Mouse (Mus musculus): ENCODE data around the gene Mttp. TPM values are rescaled to one million over a fixed set of nuclear protein-coding genes. Genes with fewer than 3 reads are reported as not detected.
"Not testable (repeated sequence)": the region's sequence is repeated elsewhere in the genome, so short reads cannot be mapped to it uniquely, and the experiment has no call there.

Mttp gene
- polyA plus RNA-seq, 1 experiment from 2014 or later: 7.9 TPM

- no peaks in the 10 kb centered on the region for H3K27me3 ChIP-seq
- ATAC-seq (no peak), DNase-seq (ENCODE audit: low read depth, low spot score) (no peak)
- no peak for TF ChIP-seq CTCF (IDR thresholded peaks at IDR 0.05)
- CTCF ChIA-PET: no interaction called here
- POLR2A ChIA-PET: no interaction called here
- in situ Hi-C loops (cut with MboI; ENCODE audit: low pct_unique_long_range_greater_than_20kb): loop anchor here (5.0 kb wide), 1 partner anchor 272 kb away; the partner anchor contains the start of gene Dnajb14
Measured at GRCm38 (mm10) chr3:138139663-138140062, 5.1 kb downstream of the Mttp start.

- DNase-seq (ENCODE audit: low read depth, low spot score); in situ Hi-C loops (cut with MboI; ENCODE audit: low pct_unique_long_range_greater_than_20kb); POLR2A ChIA-PET; ATAC-seq; H3K27me3 ChIP-seq: not testable (repeated sequence)
- CTCF ChIA-PET: interaction anchor here (2.3 kb wide), 1 partner anchor 147 kb away, joined by 8 read pairs; no protein-coding TSS in a partner anchor
Measured at GRCm38 (mm10) chr3:138138146-138138545, 6.6 kb downstream of the Mttp start.

DNA sequence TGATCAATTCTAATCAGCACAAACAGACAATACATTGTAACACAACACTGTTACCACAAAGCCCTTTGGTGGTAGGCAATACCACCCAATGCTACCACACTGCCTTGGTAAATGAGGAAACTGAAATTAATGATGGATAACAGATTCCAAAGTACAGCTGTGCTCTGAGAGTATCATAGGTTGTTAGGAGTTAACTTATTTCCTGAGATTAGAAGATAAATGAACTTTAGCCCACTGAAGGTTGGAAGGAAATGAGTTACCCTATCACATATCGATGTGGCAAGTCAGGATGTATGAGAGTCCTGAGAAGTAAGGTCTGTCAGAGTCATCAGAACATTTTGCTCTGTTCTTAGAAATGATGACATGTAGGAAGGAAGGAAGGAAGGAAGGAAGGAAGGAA lies 10.2 kb downstream of the Mttp start:
- no peak for DNase-seq (ENCODE audit: low read depth, low spot score)
- ChIA-PET CTCF (no interaction called here), POLR2A (no interaction called here)
- no peak for ATAC-seq
- H3K27me3 ChIP-seq: no peaks in the 10 kb centered on the region
- in situ Hi-C loops (cut with MboI; ENCODE audit: low pct_unique_long_range_greater_than_20kb): no loop called here
- TF ChIP-seq CTCF (IDR thresholded peaks at IDR 0.05): no peak

DNA sequence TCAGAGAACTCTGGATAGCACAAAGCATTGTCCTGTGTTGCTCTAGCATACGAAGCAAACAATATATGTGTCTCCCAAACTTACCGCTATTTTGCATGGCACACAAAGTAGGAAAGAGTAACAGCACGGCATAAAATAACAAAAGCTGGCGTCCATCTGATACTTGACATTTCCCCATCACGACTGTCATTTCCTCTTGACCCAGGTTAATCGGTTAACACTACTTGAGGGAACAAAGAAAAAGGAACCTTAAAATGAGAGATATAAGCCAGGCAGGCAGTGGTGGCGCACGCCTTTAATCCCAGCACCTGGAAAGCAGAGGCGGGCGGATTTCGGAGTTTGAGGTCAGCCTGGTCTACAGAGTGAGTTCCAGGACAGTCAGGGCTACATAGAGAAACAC lies 10.9 kb downstream of the Mttp start:
- no peak for DNase-seq (ENCODE audit: low read depth, low spot score)
- ChIA-PET CTCF (no interaction called here), POLR2A (no interaction called here)
- in situ Hi-C loops (cut with MboI; ENCODE audit: low pct_unique_long_range_greater_than_20kb): no loop called here
- TF ChIP-seq CTCF (IDR thresholded peaks at IDR 0.05): no peak
- no peak for ATAC-seq
- H3K27me3 ChIP-seq: no peaks in the 10 kb centered on the region

- TF ChIP-seq CTCF (IDR thresholded peaks at IDR 0.05): no peak
- in situ Hi-C loops (cut with MboI; ENCODE audit: low pct_unique_long_range_greater_than_20kb): no loop called here
- POLR2A ChIA-PET: no interaction called here
- CTCF ChIA-PET: no interaction called here
- no peaks in the 10 kb centered on the region for H3K27me3 ChIP-seq
- ATAC-seq (no peak), DNase-seq (ENCODE audit: low read depth, low spot score) (no peak)
Measured at GRCm38 (mm10) chr3:138133463-138133862, 11.3 kb downstream of the Mttp start.

DNA sequence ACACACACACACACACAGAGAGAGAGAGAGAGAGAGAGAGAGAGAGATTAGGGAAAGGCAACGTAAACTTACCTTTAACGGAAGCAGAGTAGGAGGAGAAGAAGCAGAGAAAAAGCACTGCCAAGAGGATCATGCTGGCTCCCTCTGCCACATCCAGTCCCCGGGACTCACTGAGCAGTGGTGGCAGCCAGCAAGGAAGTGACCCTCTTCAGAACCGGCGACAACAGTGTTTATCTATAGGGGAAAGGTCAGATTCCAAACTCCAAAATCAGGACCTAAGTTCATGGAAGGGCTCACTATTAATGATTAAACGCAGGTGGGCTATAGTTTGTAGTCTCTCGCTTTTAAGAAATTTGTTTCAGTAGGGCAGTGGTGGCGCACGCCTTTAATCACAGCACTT lies 13.6 kb downstream of the Mttp start:
- ChIA-PET CTCF (interaction anchor here (1.2 kb wide), 1 partner anchor 12 kb away, joined by 3 read pairs; no protein-coding TSS in a partner anchor), POLR2A (no interaction called here)
- H3K27me3 ChIP-seq: no peaks in the 10 kb centered on the region
- DNase-seq (ENCODE audit: low read depth, low spot score) (no peak), ATAC-seq (no peak)
- in situ Hi-C loops (cut with MboI; ENCODE audit: low pct_unique_long_range_greater_than_20kb): no loop called here
- TF ChIP-seq CTCF (IDR thresholded peaks at IDR 0.05): no peak

DNA sequence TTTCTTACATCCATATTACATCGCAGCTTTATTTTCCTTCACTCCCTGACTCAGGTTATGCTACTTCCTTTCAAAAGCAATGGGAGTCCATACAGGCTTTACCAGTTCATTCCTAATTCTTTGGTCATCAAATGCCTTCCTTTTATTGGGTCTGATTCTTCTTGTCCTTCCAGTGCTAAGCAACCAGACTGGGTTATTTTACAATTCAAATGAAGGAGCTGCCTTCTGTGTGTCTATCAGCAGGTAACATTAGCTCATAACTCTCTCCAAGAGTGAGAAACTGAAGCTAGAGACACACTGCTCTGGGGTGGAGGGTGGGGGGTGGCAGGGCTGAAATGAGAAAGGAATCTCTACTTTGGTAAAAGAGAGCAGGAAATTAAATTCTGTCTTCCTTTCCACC lies 14.1 kb downstream of the Mttp start:
- ATAC-seq (no peak), DNase-seq (ENCODE audit: low read depth, low spot score) (no peak)
- POLR2A ChIA-PET: no interaction called here
- TF ChIP-seq CTCF (IDR thresholded peaks at IDR 0.05): no peak
- H3K27me3 ChIP-seq: no peaks in the 10 kb centered on the region
- CTCF ChIA-PET: interaction anchor here (1.2 kb wide), 1 partner anchor 12 kb away, joined by 3 read pairs; no protein-coding TSS in a partner anchor
- in situ Hi-C loops (cut with MboI; ENCODE audit: low pct_unique_long_range_greater_than_20kb): no loop called here

DNA sequence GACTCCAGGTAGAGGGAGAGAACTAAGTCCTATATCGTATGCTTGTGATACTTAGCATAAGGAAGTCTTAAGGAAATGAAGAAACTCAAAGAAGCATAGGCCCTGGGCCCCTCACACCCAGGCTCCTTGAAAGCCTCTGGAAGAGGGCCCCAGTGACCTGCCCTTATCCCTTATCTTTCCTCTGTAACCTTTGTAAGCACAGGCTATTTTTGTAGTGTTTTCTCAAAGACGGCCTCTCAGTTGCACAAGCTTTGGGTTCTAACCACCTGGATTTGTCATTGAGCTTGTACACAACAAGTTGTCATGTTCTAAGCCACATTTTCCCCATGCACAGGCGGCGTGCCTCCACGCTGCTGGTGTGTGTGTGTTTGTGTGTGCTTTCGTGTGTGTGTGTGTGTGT lies 15.7 kb downstream of the Mttp start:
- no peak for ATAC-seq
- TF ChIP-seq CTCF (IDR thresholded peaks at IDR 0.05): no peak
- ChIA-PET CTCF (no interaction called here), POLR2A (no interaction called here)
- no peak for DNase-seq (ENCODE audit: low read depth, low spot score)
- no peaks in the 10 kb centered on the region for H3K27me3 ChIP-seq
- in situ Hi-C loops (cut with MboI; ENCODE audit: low pct_unique_long_range_greater_than_20kb): no loop called here

DNA sequence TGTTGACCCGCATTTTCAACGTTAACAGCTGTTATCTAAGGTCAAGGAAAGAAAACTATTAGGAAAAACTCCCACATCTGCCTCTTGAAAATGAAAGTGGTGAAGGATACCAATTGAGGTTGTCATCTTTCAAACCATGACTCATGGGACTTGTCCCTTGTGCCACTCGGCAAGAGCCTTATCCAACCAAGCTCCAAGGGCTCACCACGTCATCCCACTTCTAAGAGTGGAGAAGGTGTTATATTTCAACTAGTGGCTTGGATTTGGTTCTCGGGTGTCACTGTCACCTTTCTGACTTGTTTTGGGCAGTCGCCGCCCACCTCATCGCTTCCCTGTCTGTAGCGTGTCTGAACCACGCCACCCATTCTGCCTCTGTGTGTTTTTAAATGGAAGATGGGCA lies 20.9 kb downstream of the Mttp start:
- no peak for DNase-seq (ENCODE audit: low read depth, low spot score)
- in situ Hi-C loops (cut with MboI; ENCODE audit: low pct_unique_long_range_greater_than_20kb): no loop called here
- CTCF ChIA-PET: interaction anchor here (1.3 kb wide), 1 partner anchor 132 kb away, joined by 4 read pairs; no protein-coding TSS in a partner anchor
- H3K27me3 ChIP-seq: no peaks in the 10 kb centered on the region
- no peak for TF ChIP-seq CTCF (IDR thresholded peaks at IDR 0.05)
- POLR2A ChIA-PET: no interaction called here
- ATAC-seq: no peak

- POLR2A ChIA-PET: interaction anchor here (0.6 to 0.7 kb wide), 2 partner anchors 42 to 55 kb away, joined by 3 read pairs; no protein-coding TSS in a partner anchor
- ATAC-seq (no peak), DNase-seq (ENCODE audit: low read depth, low spot score) (no peak)
- H3K27me3 ChIP-seq: no peaks in the 10 kb centered on the region
- CTCF ChIA-PET: interaction anchor here (1.8 kb wide), 1 partner anchor 16 kb away, joined by 7 read pairs; no protein-coding TSS in a partner anchor
- no peak for TF ChIP-seq CTCF (IDR thresholded peaks at IDR 0.05)
- in situ Hi-C loops (cut with MboI; ENCODE audit: low pct_unique_long_range_greater_than_20kb): no loop called here
Measured at GRCm38 (mm10) chr3:138121461-138121860, 23.3 kb downstream of the Mttp start.

- CTCF ChIA-PET: interaction anchor here (1.1 to 1.3 kb wide), 4 partner anchors 11 to 128 kb away, joined by 3 to 4 read pairs (median 4); partner anchors contain the start of gene Mttp
- no peak for DNase-seq (ENCODE audit: low read depth, low spot score)
- TF ChIP-seq CTCF (IDR thresholded peaks at IDR 0.05): no peak
- POLR2A ChIA-PET: interaction anchor here (1.0 kb wide), 2 partner anchors 14 to 128 kb away, joined by 3 to 4 read pairs; no protein-coding TSS in a partner anchor
- H3K27me3 ChIP-seq: no peaks in the 10 kb centered on the region
- no peak for ATAC-seq
- in situ Hi-C loops (cut with MboI; ENCODE audit: low pct_unique_long_range_greater_than_20kb): no loop called here
Measured at GRCm38 (mm10) chr3:138119444-138120105, 25.2 kb downstream of the Mttp start.

Measured in Patski (cell line).